Mouse (Mus musculus) neural tube, embryonic 13.5 days (tissue): ENCODE data around the gene Zbtb20. TPM values are rescaled to one million over a fixed set of nuclear protein-coding genes. Genes with fewer than 3 reads are reported as not detected.
A peak's percentile ranks its signal among the peaks of the same experiment; 100 is the strongest.

ENCODE experiments used
- ATAC-seq: fragments of 200-750 bp; cut with Nextera tagmentation; 2 replicates; pipeline ENCODE4 v1.8.0; 2017; ENCODE audit warnings: low read depth, mild to moderate bottlenecking, moderate TSS enrichment, moderate library complexity
- H3K27ac ChIP-seq: fragments of 300-500 bp; sonication (generic); replicated peaks from 2 replicates; pipeline ENCODE4 v1.5.1; 2015; ENCODE audit warnings: moderate library complexity, mild to moderate bottlenecking, inconsistent platforms
- H3K27me3 ChIP-seq: fragments of 300-500 bp; sonication (generic); 2 replicates; pipeline ENCODE4 v1.6.1; 2015; ENCODE audit warnings: mild to moderate bottlenecking, inconsistent platforms
- H3K36me3 ChIP-seq: fragments of 300-500 bp; sonication (generic); 2 replicates; pipeline ENCODE4 v1.6.1; 2015; ENCODE audit warnings: mild to moderate bottlenecking, inconsistent platforms
- H3K4me1 ChIP-seq: fragments of 300-500 bp; sonication (generic); replicated peaks from 2 replicates; pipeline ENCODE4 v1.6.1; 2015; ENCODE audit warnings: inconsistent platforms
- H3K4me2 ChIP-seq: fragments of 300-500 bp; sonication (generic); 2 replicates; pipeline ENCODE4 v1.6.1; 2015; ENCODE audit warnings: inconsistent platforms, mild to moderate bottlenecking, moderate library complexity
- H3K4me3 ChIP-seq: fragments of 300-500 bp; sonication (generic); 2 replicates; pipeline ENCODE4 v1.5.1; 2015; ENCODE audit warnings: mild to moderate bottlenecking, inconsistent platforms
- H3K9ac ChIP-seq: fragments of 300-500 bp; sonication (generic); 2 replicates; pipeline ENCODE4 v1.6.1; 2015; ENCODE audit warnings: moderate library complexity, mild to moderate bottlenecking, inconsistent platforms
- H3K9me3 ChIP-seq: fragments of 300-500 bp; sonication (generic); 2 replicates; pipeline ENCODE4 v1.6.1; 2016; ENCODE audit warnings: inconsistent platforms
- WGBS: fragments of 180-500 bp; shearing (Covaris S2); methylation state at CpG from one replicate; pipeline ENCODE4 v1.1.7; 2015; 5-methylcytosine and 5-hydroxymethylcytosine counted together
- polyA plus RNA-seq: library from polyadenylated mRNA; unstranded; fragments of >200 nt; fragmentation: Nextera tagmentation; extraction: Ambion mirVana; gene quantifications from 2 replicates; pipeline ENCODE4 v1.2.1, GENCODE M21; 2015

Zbtb20 gene
- polyA plus RNA-seq, 1 experiment from 2014 or later, result 71.4 TPM

GRCm38 (mm10) chr16:43572766-43573165 is 697.1 kb downstream of the Zbtb20 start:
- peaks cover 56% of the 10 kb centered on the region for H3K4me1 ChIP-seq
- no peak for ATAC-seq
- H3K36me3 ChIP-seq, result peaks cover 25% of the 10 kb centered on the region
- WGBS, result 63% methylated on average over 10 of the region's 10 CpGs
- peak overlapping the region; percentile 75 for H3K27ac ChIP-seq
- no peak overlapping the region for H3K4me2 ChIP-seq
- H3K9me3 ChIP-seq, result no peaks in the 10 kb centered on the region
- H3K9ac ChIP-seq, result no peak overlapping the region
- H3K4me3 ChIP-seq, result no peak overlapping the region
- H3K27me3 ChIP-seq, result no peaks in the 10 kb centered on the region

DNA sequence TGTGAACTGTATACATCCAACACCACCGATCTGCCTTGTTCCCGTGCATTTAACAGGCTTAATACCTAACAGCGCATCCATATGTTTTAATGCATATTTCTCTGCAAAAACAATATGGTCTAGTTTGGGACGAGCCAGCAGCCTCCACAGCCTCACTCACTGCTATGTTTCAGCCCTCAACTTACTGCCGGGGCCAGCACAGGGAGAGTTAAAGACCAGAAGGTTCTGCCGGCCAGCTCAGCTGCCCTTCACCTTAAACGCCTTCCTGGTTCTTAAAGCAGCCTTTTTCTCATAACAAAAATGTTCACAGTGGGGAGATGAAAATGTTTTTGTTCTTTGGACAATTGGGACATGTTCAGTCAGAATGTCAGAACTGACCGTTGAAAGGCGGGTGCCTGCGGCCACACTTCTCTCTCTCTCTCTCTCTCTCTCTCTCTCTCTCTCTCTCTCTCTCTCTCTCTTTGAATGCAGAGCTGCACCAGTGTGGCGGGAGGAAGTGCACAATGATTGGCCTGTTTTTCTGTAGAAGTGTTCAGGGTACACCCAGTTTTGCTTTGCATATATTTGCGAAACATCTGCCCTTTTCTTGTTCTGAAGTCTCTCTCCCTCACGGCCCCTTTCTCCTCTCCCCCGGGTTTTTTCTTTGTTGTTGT is 697.6 kb downstream of the Zbtb20 start:
- no peak overlapping the region for H3K9ac ChIP-seq
- ATAC-seq, result peak; percentile 59
- H3K27me3 ChIP-seq, result no peaks in the 10 kb centered on the region
- H3K4me3 ChIP-seq, result no peak overlapping the region
- no peaks in the 10 kb centered on the region for H3K9me3 ChIP-seq
- peaks cover 28% of the 10 kb centered on the region for H3K36me3 ChIP-seq
- peaks cover 58% of the 10 kb centered on the region for H3K4me1 ChIP-seq
- H3K4me2 ChIP-seq, result peak overlapping the region; percentile 1; the same call in 1 of the 2 replicates
- H3K27ac ChIP-seq, result peak overlapping the region; percentile 75
- 38% methylated on average over 14 of the region's 14 CpGs for WGBS

- no peak overlapping the region for H3K4me3 ChIP-seq
- no peaks in the 10 kb centered on the region for H3K9me3 ChIP-seq
- WGBS, result 61% methylated on average over 7 of the region's 7 CpGs
- ATAC-seq, result peak; percentile 81
- peaks cover 62% of the 10 kb centered on the region for H3K4me1 ChIP-seq
- peak overlapping the region; percentile 75 for H3K27ac ChIP-seq
- H3K4me2 ChIP-seq, result no peak overlapping the region
- H3K36me3 ChIP-seq, result peaks cover 29% of the 10 kb centered on the region
- no peaks in the 10 kb centered on the region for H3K27me3 ChIP-seq
- H3K9ac ChIP-seq, result no peak overlapping the region
Measured at GRCm38 (mm10) chr16:43574006-43574764, 698.5 kb downstream of the Zbtb20 start.

DNA sequence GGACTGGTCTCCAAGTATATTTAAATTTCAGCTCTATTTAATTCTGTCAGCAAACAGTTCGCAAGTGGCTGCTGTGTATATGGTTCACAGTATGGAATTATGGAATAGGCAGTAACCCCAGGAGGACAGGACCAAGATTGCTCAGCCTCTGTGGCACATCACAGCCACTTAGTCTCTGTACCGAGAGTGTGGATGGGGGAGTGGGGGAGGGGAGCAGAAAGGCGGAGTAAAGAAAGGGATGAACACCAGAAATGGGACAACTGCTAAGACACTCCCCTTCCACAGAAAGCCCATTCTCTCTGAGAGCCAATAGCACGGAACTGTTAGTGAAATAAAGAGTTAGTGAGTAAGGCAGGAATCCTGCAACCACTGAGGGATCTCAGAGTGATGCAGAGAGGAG is 699.4 kb downstream of the Zbtb20 start:
- Histone ChIP-seq H3K9me3 (no peaks in the 10 kb centered on the region), H3K4me2 (no peak overlapping the region), H3K36me3 (peaks cover 31% of the 10 kb centered on the region), H3K9ac (peak overlapping the region; percentile 38; the same call in 1 of the 2 replicates), H3K4me1 (peaks cover 64% of the 10 kb centered on the region), H3K27me3 (no peaks in the 10 kb centered on the region), H3K4me3 (no peak overlapping the region), H3K27ac (peak overlapping the region; percentile 75)
- ATAC-seq, result peak; percentile 34; the same call in 1 of the 2 replicates
- 32% methylated on average over 4 of the region's 4 CpGs for WGBS

DNA sequence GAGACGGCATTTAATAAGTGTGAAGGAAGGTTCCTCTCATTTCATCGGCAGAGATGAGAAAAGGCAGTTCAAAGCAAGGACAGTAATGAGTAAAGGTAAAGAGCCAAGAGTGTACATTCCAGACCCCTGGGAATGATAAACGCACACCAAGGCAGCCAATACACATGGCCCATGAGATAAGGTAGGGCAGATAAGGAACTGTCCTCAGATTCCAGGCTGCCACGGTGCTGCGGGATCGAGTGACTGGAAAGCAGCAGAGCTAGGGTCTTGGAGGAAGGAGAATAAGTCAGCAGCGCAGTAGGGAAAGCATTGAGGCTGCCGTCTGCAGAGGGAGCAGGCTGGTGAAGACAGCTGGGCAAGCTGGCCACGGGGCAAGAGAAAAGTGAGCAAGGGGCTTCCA is 699.8 kb downstream of the Zbtb20 start:
- Histone ChIP-seq H3K4me3 (no peak overlapping the region), H3K4me1 (peaks cover 64% of the 10 kb centered on the region), H3K9ac (peak overlapping the region; percentile 38; the same call in 1 of the 2 replicates), H3K36me3 (peaks cover 35% of the 10 kb centered on the region), H3K27ac (peak overlapping the region; percentile 75), H3K9me3 (no peaks in the 10 kb centered on the region), H3K4me2 (no peak overlapping the region), H3K27me3 (no peaks in the 10 kb centered on the region)
- no peak for ATAC-seq
- 48% methylated on average over 9 of the region's 9 CpGs for WGBS

- peak overlapping the region; percentile 61 for H3K27ac ChIP-seq
- H3K4me1 ChIP-seq, result peaks cover 81% of the 10 kb centered on the region
- H3K36me3 ChIP-seq, result peaks cover 27% of the 10 kb centered on the region
- H3K9ac ChIP-seq, result no peak overlapping the region
- no peak overlapping the region for H3K4me2 ChIP-seq
- ATAC-seq, result peak; percentile 16; the same call in 1 of the 2 replicates
- H3K27me3 ChIP-seq, result no peaks in the 10 kb centered on the region
- 24% methylated on average over 10 of the region's 10 CpGs for WGBS
- no peaks in the 10 kb centered on the region for H3K9me3 ChIP-seq
- H3K4me3 ChIP-seq, result no peak overlapping the region
Measured at GRCm38 (mm10) chr16:43577399-43577798, 701.7 kb downstream of the Zbtb20 start.

DNA sequence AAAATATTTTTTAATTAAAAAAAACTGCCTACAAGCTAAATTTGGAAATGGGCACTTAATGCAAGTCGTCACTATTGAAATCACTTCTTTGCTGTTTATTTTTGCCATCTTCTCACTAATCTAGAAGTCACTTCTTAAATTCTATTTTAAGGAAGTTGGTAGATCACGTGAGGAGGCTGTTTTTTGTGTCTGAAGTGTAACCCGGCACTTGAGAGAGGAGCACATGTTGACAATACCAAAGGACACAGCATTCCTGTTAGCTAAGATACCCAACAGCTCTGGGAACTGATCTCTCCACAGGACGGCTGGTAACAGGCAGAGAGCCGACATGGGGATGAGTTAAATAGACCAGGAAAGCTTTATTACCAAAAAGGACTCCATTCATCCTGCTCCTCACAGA is 702.7 kb downstream of the Zbtb20 start:
- no peak overlapping the region for H3K27ac ChIP-seq
- H3K27me3 ChIP-seq, result no peaks in the 10 kb centered on the region
- no peak overlapping the region for H3K9ac ChIP-seq
- WGBS, result 54% methylated on average over 5 of the region's 5 CpGs
- no peak overlapping the region for H3K4me3 ChIP-seq
- ATAC-seq, result no peak
- no peaks in the 10 kb centered on the region for H3K9me3 ChIP-seq
- peaks cover 27% of the 10 kb centered on the region for H3K36me3 ChIP-seq
- H3K4me2 ChIP-seq, result no peak overlapping the region
- H3K4me1 ChIP-seq, result peaks cover 75% of the 10 kb centered on the region

- H3K27me3 ChIP-seq, result no peaks in the 10 kb centered on the region
- WGBS, result 96% methylated on average over 4 of the region's 4 CpGs
- peaks cover 27% of the 10 kb centered on the region for H3K36me3 ChIP-seq
- no peak overlapping the region for H3K9ac ChIP-seq
- H3K27ac ChIP-seq, result no peak overlapping the region
- H3K4me1 ChIP-seq, result peaks cover 68% of the 10 kb centered on the region
- H3K4me3 ChIP-seq, result no peak overlapping the region
- no peak overlapping the region for H3K4me2 ChIP-seq
- no peaks in the 10 kb centered on the region for H3K9me3 ChIP-seq
- no peak for ATAC-seq
Measured at GRCm38 (mm10) chr16:43579111-43579510, 703.4 kb downstream of the Zbtb20 start.

- ATAC-seq, result no peak
- H3K27ac ChIP-seq, result 0 out of 2 replicates have a peak overlapping the region, but pooled peaks have one; percentile 33
- no peak overlapping the region for H3K4me3 ChIP-seq
- 94% methylated on average over 6 of the region's 6 CpGs for WGBS
- H3K4me2 ChIP-seq, result no peak overlapping the region
- no peaks in the 10 kb centered on the region for H3K9me3 ChIP-seq
- H3K9ac ChIP-seq, result no peak overlapping the region
- H3K36me3 ChIP-seq, result peaks cover 29% of the 10 kb centered on the region
- H3K4me1 ChIP-seq, result peaks cover 55% of the 10 kb centered on the region
- H3K27me3 ChIP-seq, result no peaks in the 10 kb centered on the region
Measured at GRCm38 (mm10) chr16:43580321-43580822, 704.7 kb downstream of the Zbtb20 start.

- H3K36me3 ChIP-seq, result peaks cover 29% of the 10 kb centered on the region
- H3K27ac ChIP-seq, result peak overlapping the region; percentile 14
- no peak overlapping the region for H3K9ac ChIP-seq
- 56% methylated on average over 4 of the region's 4 CpGs for WGBS
- peaks cover 43% of the 10 kb centered on the region for H3K4me1 ChIP-seq
- no peaks in the 10 kb centered on the region for H3K9me3 ChIP-seq
- no peak overlapping the region for H3K4me2 ChIP-seq
- H3K27me3 ChIP-seq, result no peaks in the 10 kb centered on the region
- ATAC-seq, result no peak
- no peak overlapping the region for H3K4me3 ChIP-seq
Measured at GRCm38 (mm10) chr16:43581551-43581950, 705.9 kb downstream of the Zbtb20 start.

DNA sequence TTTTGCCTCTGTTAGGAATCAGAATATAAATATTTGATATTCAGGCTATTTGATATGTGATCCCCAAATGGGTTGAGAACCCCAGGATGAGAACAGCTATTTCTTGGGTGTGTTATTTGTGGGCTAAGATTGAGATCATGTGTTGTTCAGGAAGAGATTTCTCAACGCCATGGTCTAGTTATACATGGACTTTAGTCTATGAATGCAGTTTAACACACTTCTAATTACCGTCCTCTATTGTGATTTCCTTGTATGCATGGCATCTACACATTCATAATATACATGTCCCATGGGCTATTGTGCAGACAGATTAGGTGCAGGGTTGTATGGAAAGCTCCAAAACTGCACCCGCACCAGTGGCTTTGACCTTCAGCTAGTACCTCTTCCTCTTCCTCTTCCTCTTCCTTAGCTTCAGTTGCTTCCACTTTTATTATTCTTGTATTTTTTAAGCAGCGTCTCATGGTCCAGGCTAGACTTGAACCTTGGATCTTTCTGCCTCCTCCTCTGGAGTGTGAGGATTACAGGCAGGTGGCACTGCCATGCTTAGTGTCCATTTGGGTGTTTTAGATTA is 711.3 kb downstream of the Zbtb20 start:
- H3K9me3 ChIP-seq, result no peaks in the 10 kb centered on the region
- H3K4me1 ChIP-seq, result peaks cover 26% of the 10 kb centered on the region
- 89% methylated on average over 4 of the region's 4 CpGs for WGBS
- H3K9ac ChIP-seq, result no peak overlapping the region
- H3K4me2 ChIP-seq, result no peak overlapping the region
- no peak overlapping the region for H3K27ac ChIP-seq
- H3K27me3 ChIP-seq, result no peaks in the 10 kb centered on the region
- H3K4me3 ChIP-seq, result no peak overlapping the region
- peaks cover 11% of the 10 kb centered on the region; the same call in 1 of the 2 replicates for H3K36me3 ChIP-seq
- no peak for ATAC-seq
